Mouse (Mus musculus) stomach, postnatal 0 days (tissue): ENCODE measurements around the gene Dmrta1.

Experiments
- CTCF ChIP-seq: IDR thresholded peaks from 2 replicates; pipeline ENCODE4 v1.5.1; 2016; ENCODE audit warnings: antibody characterized with exemption, low read depth, mild to moderate bottlenecking, moderate library complexity
- EP300 ChIP-seq: optimal IDR thresholded peaks from 2 replicates; pipeline ENCODE3; 2016; ENCODE audit warnings: antibody characterized with exemption

DNA sequence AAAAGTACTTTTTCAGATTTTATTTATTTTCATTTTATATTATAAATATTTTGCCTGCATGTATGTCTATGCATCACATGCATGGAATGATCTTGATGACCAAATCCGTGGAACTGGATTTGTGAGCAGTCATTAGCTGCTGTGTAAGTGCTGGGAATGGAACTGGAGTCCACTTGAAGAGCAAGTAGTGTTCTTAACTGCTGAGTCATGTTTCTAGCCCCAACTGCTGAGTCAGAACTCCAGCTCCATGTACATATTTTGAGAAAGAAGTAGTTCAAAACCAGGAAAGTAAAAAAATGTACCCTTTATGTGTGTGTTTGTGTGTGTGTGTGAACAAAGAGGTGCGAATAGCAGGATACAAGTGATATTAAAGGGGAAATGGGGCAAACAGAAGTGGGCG is 4.5 kb upstream of the Dmrta1 start:
- TF ChIP-seq CTCF (no peak), EP300 (no peak)
